Mouse (Mus musculus) R1 (cell line): ENCODE data around the gene Crtam.

Source experiments
- DNase-seq: peaks from one replicate; pipeline ENCODE4 v3.0.0-alpha.2; 2018; ENCODE audit warnings: low read depth, low spot score

Crtam gene

DNA sequence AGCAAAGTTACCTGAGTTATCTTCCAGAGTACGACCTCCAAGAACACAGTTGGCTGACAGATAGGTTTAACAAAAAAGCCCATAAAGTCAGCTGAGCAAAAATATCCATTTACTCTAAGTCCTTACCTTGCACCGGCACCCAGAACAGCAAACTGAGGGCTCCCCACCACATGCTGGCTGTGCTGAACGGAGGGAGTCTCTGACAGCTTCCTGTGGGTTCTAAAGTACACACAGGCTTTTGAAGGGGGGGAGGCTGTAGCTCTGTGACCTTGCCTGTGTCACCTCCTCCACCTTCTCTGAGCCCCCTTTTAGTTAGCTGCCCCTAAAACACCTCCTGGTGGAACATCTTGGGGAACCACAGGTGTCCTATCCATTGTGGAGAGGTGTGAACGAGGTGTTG, at the start of gene Crtam:
TSS of gene Crtam (minus strand) at position 214 of the 400 bp plus-strand sequence.
- DNase-seq: no peak

DNA sequence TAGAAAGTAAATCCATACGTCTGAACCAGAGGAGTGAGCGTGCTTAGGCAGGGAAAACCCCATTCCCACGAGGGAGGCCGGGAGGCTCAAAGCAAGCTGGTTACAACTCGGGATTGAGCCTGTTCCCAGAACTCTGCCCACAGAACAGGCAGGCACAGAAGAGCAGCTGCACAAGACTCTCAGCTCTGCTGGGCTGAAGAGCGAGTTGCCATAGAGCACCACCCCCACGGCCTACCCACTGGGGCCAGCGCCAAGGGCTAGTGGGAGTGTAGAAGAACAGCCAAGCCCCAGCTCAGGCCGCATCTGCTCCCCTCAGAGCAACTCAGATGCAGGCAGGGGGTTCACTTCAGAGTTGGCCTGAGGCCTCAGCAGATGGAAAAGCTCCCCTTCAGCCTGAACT, 49.7 kb upstream of the Crtam start:
- no peak for DNase-seq

DNA sequence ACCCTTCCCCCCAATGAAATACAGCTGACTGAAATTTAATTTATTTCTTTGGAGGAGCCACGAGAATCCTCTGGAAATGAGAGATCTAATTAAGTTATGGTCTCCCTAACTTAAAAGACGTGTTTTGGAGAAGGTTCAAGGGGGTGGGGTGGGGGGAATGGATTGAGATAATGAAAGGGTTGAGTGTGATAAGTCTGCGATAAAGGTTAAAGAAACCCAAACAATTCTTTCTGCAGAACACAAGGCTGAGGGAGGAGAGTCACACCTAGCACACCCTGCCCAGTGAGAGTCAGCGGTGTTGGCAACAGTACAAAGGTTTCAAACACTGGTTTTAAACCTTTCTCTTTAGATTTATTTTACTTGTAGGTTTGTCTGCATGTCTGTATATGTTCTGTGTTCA, 49.0 kb upstream of the Crtam start:
- DNase-seq: no peak

DNA sequence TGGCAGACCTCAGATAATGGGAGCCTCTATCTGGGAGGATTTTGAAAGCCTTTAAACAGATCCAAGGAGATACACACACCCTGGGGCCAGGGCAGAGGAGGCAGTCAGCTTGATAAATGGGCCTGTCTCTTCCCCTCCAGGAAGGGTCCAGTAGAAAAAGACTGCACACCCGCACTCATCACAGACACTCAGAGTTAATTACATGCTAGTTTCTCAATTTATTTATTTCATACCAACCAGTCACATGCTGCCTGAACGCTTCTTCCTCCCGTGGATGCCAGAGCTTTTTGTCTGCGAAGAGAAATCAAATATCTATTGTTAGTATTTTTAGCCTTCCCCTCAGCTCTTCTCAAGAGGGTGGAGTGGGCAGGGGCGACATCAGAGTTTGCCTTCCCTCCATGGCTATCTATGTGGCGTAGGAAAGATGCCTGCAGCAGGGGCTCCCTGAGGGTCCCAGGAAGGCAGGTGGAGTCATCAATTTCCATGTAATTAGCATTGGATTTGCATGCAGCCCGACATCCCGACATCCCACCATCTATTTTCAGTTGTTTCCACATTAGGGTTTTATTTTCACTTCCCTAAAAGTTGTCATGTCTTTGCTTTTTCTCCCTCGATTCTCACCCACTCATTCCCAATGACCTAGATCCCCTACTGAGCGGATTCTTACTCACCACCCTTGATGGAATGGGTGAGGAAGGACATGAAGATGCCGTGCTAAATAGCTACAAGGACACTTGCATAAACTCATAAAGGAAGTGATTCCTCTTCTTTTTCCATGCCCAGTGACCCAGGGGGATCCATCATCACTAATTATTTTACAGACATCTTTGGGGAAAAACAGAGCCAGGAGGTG, 46.9 kb upstream of the Crtam start:
- DNase-seq: no peak

DNA sequence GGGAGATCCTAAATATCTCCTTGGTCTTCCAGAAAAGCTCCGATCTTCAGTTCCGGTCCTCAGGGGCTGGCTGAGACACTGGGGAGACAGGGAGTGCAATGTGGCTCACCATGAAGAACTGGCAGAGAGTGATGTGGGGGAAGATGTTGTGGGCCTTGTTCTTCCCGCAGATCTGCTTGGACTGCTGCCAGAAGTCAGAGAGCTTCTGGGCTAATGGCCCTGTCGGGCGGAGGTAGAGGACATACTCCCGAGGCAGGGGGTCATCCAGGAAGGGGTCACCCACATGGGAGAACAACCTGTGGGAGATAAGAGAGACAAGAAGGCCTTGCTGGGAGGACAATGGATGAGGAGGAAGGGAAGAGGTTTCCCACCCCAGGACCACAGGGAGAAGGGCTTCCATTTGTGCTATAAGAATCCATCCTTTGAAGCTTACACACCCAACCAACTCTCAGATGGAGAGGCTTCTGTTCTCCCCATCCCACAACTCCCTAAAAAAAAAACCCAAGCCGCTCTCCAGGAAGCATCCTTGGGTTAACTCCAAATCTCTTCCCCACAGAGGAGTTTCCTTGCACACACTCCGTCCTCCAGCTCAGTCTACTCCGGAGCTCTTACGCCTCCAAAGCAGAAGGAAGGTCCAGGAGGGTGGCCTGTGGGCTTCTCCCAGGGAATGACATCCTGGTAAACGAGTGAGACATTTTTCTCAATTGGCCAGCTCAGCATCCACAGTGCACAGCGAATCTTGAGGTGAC, 46.1 kb upstream of the Crtam start:
- DNase-seq: no peak

DNA sequence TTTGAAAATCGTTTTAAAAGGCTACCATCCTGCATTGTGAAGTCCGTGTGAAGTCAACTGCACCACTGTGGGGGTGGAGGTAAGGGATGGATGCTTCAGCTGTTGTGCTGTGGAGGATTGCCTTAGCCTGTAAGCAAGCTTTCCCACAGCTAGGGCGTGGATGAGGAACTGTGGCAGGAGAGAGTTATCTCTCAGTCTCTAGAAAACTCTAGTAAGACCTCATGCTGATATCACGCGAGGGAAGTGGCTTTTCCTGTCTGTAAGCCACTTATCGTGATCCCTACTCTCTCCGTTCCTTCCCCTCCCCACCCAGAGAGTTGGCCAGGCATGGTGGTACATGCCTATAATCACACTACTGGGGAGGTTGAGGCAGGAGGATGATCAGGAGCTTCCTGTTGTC, 44.9 kb upstream of the Crtam start:
- DNase-seq: no peak

DNA sequence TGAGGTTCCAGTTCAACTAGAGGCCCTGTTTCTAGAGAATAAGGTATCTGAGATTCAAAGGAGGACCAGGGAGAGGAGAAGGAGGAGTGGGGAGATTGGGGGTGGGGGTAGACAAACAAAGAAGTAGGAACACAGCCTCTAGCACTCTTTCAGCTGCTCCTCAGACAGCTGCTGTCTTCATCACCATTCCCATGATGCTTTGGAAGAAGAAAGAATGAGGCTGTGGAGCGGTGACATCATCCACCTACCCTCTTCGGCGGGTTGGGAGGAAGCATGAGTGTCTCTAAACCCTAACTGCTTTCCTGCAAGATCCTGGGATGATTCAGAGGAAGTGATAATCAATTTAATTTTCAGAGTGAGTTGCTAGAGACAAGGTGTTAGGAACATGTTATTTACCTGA, 44.4 kb upstream of the Crtam start:
- no peak for DNase-seq

DNA sequence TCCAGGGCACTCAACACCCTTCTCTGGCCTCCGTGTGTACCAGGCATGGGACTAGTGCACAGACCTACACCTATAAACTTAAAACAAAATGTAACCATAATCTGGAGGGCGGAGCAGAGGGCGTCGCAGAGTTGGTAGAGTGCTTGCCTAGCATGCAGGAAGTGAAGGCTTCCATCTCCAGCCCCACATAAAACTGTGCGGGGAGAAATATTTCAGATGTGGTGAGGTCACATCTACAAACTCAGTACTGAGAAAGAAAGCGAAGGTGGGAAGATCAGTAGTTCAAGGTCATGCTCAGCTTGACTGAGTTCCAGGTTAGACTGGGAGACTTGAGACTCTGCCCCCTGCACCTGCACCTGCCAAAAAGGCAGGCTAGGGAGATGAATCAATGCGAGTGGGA, 43.8 kb upstream of the Crtam start:
- DNase-seq: no peak

DNA sequence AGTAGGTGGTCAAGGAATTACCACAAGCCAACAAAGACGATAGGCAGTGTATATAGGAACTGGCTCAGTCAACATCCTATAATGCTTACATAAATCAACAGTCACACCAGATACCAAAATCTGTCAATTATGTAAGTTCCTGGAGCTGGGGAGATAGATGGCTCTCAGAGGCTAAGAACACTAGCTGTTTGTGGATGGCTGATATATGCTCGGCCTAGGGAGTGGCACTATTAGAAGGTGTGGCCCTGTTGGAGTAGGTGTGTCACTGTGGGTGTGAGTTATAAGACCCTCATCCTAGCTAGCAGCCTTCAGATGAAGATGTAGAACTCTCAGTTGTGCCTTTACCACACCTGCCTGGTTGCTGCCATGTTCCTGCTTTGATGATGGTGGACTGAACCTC, 43.2 kb upstream of the Crtam start:
- DNase-seq: no peak

DNA sequence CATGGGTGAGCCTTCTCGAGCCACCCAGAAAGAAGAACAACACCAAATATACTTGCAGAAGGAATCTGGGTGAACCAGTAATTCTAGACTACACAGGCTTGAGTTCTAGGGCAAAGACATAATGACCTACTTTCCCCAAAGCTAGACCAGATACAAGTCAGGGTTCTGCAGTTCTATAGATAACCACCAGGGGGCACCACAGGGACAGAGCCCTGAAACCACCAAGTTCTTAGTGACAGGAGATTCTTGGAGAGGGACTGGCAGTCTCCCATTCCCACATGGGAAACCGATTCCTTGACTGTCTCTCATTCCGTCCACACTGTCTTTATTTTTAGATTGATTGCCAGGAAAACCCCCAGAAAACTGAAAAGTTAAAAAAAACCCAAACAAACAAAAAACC, 40.2 kb upstream of the Crtam start:
- DNase-seq: peak; percentile 76

DNA sequence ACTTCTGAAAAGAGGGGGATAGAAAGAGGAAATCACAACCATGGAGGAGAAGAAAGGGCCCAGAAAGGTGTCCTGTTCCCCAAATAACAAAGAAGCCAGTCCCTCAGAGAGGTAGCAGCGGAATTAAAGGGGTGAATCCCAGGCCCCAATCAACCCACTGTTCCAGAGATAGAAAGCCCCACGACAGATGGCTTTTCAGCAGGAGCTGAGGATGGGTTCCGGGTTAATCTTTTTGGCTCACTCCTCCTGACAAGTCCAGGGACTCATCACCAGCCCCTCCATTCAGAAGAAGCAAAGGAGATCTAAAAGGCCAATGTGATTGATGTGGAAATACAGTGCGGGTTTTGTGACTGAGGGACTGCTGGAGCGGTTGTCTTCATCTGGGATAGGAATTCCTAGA, 39.2 kb upstream of the Crtam start:
- DNase-seq: no peak

DNA sequence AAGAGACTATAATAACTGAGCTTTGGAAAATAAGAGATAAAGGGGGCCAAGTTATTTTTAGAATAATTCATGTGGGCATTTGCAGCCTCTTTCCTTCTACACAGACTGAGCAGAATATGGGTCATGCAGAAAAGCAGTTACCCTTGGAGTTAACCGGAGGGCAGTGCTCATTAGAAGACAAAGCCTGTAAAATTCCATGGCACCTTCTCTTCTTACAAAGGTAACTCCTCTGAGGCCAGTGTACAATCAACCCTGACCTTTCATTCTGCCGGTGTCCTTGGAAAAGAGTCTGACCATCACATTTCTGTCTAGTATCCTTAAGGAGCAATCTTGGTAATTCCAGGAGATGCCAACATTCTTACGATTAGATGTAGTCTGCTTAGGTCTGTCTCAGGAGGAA, 37.0 kb upstream of the Crtam start:
- no peak for DNase-seq

DNA sequence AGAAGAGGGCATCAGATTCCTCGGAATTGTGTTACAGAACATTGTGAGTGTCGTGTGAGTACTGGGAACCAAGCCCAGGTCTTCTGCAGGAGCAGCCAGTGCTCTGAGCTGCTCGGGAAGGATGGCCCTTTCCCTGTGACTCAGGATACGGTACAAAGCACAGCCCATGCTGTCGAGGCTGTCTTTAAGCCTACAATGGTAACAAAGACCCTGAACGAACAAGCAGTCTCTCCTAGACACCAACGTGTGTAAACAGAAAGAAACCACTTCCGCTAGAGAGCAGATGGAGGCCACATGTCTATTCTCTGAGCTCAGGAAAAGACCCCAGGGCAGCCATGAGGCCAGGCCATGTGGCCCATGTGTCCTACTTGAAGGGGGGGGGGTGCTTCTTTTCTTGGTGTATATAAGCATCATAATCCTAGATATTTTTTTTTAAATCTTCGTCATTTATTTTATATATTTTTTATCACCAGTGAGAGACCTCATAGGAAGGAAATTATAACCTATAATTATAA, 33.8 kb upstream of the Crtam start:
- no peak for DNase-seq

DNA sequence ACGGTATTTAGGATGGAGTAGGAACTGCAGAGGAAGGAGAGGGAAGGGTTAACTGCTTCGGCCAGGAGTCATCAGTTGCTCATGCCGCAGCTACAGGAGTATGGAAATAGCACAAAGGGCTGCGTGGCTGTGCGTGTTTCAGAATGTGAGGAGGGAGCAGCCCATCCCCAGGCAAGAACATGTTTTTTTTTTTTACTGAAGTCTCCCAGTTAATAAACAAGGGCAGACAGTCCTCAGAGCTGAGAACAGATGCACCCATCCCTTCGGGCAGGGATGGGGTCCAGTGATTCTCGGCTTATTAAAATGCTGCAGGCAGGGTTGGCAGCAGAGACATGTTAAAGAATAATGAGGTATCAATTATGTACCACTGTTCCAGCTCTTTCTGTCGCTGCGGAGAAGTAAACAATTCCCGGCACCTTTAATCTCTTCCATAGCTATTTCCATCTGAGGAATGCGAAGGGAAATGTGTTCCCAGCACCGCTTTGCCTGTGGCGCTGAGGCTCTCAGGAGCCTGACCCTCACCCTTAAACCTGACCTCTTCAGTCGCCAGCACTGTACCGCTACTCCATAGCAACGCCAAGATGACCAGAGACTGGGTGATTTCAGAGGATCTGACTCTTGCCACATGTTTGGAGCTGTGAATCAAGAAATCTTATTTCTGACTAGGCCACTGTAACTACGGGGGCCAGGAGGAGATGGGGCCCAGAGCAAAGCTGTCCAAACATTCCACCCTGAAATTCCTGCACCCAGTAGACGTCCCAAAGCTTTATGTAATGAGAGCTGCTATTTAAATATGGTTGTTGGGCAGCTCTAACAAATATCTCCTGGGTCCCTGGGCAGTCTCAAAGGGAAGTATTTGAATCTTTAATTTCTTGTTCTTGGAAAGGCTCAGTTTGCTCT, 27.4 kb upstream of the Crtam start:
- DNase-seq: no peak

DNA sequence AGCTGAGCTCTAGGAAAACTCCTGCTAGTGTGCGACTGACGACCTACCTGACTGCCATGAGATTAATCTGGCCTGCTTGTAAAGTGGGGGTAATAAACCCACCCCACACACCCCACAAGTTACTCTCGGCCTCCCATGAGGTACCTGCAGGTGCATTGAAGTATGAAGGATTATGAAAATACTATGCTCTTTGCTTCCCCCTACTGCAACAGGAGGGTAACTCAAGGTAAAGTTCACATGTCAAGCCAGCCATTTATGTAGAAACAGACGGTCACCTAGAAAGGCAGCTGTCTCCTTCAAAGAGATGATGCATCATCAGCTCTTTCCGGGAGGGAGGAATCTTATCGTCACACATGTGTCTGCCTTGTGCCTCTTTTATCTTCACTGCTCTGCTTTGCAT, 25.4 kb upstream of the Crtam start:
- DNase-seq: no peak

DNA sequence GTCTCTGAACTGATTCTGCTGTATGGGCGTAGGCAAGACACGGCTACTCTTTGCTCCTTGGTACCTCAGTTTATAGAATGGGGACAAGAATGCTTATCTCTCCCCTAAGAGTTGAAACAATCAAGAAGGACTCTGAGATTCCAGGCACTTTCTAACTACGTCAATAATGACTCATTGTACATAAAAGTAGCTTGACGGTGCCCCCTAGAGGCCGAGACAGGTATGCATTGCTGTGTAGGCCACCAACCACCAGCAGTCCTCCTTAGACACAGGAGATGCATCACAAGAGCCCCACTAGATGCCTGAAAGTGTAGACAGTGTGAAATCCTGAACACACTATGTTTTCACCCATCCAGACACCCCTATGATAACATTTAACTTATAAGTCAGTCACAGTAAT, 24.0 kb upstream of the Crtam start:
- DNase-seq: peak; percentile 69

DNA sequence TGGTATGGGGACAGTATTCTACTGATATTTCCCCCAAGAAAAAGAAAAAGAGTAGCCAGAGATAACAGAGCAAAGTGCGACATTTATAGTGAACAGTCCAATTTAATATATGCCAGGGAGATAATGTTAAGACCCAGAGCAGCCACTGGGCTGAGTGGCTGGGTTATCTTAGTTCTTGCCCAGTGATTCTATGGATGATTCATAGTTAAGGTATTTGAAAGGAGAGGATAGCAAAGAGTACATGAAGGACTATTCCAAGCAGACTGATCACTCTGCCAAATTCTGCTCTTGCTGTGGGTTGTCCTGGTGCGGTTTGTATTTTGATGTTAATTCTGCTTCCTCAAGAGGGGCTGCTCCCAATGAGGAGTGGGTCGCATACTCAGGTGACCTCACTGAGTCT, 17.3 kb upstream of the Crtam start:
- DNase-seq: peak; percentile 49

DNA sequence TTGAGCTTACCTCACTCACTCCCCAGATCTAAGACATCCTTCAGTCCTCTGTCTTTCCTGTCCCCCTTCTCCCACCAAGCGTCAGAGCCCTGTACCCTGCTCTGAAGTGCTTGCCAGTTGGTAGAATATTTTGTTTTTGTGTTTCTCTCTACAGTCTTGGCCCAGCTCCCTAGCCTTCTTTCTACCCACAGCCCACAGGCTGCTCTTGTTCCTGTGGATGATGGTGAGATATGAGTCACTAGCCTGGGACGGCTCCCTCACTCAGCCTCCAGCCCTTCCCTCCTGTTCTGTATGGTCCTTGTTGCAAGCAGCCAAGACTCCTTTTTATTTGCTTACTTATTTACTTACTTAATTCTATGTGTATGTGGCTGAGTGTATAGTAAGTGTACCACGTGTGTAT, 16.1 kb upstream of the Crtam start:
- no peak for DNase-seq

DNA sequence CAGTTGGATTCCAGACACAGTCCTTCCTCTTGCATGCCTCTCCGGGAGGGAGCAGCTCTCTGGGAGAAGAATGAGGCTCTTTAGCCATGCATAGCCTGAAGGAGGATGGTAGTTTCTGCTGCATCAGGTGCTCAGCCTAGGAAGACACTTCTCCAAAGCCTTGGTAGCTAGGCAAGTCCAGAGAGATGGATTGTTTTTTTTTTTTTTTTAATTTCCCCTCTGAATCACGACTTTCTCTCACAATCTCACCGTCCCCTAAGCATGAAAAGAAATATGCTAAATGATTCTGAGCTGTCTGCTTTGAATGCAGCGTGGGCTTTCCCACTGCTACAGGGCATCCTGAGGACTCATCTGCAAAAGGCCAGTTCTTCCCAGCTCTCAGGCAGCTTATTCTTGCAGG, 10.1 kb upstream of the Crtam start:
- peak; percentile 17 for DNase-seq

DNA sequence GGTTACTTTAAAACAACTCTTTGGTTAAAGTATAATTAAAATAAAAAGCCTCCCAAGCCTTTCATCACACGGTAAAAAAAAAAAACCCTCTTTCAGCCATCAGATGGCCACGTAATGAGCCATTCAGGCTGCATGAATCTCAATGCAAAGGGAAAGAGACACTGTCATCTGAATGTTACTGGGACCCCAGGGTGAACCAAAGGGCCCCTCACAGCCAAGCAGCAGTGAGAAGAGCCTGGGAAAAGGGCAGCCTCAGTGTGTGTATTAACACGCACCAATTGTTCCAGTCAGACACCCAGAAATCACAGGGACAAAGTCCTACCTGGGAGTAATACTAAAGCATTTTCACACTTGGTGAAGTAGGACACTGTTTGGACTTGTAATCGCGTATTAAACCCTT, 8.0 kb upstream of the Crtam start:
- DNase-seq: no peak

DNA sequence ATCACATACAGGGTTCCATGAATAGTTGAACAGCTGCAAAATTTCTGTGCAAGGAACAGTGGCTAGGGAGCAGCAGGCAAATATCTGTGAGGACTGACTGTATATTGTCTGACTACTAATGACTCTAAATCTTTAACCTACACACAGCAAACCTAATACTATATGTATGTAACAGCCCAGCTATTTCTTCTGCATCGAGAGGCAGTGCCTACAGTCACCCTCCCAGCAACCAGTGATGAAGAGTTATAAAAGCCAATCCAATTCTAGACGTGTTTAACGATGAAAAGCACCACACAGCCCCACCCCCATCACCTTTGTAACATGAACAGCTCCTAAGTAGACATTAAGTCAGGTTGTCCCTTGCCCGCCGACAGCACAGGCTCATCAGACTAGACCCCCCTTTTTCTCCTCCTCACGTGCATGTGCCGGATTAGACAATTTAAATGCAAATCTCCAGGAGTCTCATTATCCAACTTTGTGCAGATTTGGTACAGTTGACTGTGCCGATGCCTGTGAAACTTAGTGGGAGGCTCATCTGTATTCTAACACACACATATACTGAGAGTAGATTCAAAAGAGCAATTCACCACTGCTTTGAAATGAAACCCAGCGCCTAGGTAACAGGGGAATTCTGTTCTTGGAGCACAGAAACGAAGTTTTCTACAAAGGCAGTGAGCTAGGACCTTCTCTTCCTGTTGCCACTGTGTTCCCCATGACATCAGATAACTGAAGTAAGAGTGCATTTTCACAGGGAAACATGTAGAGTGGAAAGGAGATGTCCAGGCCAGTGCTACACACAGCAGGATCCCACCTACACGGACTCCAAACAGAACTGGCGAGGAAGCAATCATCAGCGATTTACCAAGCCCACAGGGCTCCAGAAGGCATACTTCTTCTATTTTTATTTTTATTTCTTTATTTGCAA, 7.3 kb upstream of the Crtam start:
- peak; percentile 16 for DNase-seq
